Mouse (Mus musculus): Measurements from ENCODE around the gene Upp2. TPM values are rescaled to one million over a fixed set of nuclear protein-coding genes. Genes with fewer than 3 reads are reported as not detected.

The Upp2 gene
- total RNA-seq, 1 experiment from 2014 or later = 52.8 TPM

- peak; percentile 77 for DNase-seq
These were observed 113.7 kb downstream of the Upp2 start for GRCm38 (mm10) chr2:58680794-58681193.

- no peak for DNase-seq
These were observed 114.3 kb downstream of the Upp2 start for GRCm38 (mm10) chr2:58681394-58681793.

GRCm38 (mm10) chr2:58697501-58697900, 130.4 kb downstream of the Upp2 start:
- DNase-seq = peak; percentile 41

- peak; percentile 90 for DNase-seq
These were observed 132.8 kb downstream of the Upp2 start for GRCm38 (mm10) chr2:58699931-58700330.

- DNase-seq = no peak
These were observed 133.3 kb downstream of the Upp2 start for GRCm38 (mm10) chr2:58700354-58700753.

DNA sequence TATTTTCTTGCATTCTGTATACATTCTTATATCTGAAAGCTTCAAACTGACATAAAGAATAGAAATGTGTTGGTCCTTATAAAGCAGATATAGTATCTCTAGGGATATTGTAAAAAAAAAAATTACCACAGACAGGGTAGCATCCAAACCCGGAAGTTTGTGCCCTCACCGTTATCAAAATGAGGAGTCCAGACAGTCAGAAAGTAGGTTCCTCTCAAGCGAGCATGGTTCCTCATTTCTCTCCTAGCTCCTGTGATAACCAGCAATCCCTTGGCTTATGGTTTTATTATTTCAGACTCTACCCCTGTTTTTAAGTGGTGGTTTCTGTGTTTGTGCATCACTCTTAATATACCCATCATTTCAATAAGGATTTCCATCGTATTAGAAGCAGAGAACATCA, 134.5 kb downstream of the Upp2 start:
- no peak for DNase-seq

GRCm38 (mm10) chr2:58703226-58703625, 136.1 kb downstream of the Upp2 start:
- no peak for DNase-seq

DNA sequence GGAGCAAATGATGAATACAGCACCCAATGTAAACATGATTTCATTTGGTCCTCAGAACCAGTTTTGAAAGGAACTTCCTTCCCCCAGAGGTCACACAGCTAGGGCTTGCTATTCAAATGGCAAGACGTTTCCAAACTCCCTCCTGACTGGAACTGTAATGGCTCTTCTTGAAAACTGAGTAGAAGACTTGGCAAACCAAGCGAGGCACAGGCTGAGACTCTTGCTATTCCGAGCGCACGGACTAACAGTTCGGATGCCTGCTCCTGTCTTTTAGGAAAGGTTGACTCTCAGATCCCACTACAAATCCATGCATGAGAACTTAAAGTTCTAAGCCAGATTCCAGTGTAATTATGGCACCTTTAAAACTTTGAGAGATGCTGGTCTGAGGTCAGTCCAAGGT, 136.5 kb downstream of the Upp2 start:
- DNase-seq = no peak

GRCm38 (mm10) chr2:58704576-58704975, 137.5 kb downstream of the Upp2 start:
- no peak for DNase-seq

DNA sequence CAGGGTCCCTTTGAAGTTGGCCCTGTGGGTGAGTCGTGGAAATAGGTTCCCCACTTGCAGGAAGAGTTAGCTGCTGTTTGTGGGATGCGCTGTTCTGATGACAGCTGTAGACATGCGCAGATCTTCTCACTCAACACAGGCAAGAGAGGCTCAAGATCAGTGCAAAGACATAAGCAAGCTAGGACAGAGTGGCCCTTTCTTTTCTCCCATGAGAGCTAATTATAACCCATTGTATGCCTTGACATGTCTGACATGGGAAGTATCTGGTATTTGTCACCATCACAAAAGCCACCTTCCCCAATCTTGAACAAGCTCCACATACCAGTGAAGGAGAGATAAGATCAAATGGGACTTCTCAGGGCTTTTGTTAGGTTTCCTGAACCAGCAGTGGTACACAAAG, 140.6 kb downstream of the Upp2 start:
- DNase-seq = no peak

DNA sequence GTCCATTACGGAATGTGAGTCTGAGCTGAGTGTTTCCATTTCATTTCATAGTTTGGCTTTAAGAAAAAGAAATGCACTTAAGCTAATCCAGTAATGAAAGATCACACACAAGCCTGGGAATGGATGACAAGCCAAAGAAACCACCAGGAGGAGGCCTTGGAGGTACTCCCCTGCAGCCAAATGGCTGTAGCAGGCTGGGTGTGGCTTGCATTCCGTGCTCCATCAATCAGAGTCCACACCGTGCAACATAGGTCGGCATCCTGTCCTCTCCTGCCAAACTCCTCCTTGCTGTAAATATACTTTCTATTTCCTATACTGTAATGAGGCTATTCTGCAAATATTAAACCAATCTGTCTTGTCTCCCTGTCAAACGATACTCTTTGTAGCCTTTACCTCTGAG, 143.1 kb downstream of the Upp2 start:
- DNase-seq = no peak

- peak; percentile 38 for DNase-seq
These were observed 144.0 kb downstream of the Upp2 start for GRCm38 (mm10) chr2:58711049-58711448.

- DNase-seq = peak; percentile 26
These were observed 144.4 kb downstream of the Upp2 start for GRCm38 (mm10) chr2:58711491-58711890.

DNA sequence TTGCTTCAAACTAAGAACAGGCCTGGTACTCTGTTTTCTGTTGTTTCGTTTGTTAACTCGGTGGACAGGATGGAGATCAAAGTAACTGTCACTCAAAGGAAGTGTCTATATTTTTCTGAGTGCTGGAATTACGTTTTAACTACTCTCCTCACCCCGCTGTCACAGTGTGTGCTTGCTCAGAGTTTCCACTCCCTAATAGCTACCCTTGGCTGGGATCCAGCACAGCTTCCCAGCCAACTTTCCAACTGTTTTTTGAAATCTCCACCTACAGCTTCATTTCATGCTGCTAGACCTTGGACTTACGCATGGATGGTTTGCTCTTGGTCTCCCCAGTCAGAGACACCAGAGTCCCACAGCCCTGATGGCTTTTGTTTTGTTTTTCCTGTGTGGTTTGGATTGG, 144.8 kb downstream of the Upp2 start:
- DNase-seq = peak; percentile 66

DNA sequence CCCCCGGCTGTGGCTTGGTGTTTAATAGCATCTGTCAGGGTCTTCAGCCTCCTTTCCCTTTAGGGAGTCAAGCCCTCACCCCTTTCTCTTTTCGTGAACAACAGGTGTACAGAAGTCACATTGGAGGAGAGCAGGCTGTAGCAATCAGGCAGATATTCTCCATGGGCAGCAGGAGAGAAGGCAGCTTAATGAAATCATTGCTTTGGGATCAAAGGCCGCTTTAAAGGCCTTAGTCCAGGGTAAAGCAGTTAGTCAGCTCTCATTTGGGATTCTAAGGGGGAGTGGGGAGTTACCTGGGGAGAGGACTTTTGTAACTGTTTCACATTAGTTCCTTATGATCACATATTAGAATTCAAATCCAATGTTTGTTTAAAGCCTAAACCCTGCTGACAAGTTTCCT, 150.8 kb downstream of the Upp2 start:
- no peak for DNase-seq

DNA sequence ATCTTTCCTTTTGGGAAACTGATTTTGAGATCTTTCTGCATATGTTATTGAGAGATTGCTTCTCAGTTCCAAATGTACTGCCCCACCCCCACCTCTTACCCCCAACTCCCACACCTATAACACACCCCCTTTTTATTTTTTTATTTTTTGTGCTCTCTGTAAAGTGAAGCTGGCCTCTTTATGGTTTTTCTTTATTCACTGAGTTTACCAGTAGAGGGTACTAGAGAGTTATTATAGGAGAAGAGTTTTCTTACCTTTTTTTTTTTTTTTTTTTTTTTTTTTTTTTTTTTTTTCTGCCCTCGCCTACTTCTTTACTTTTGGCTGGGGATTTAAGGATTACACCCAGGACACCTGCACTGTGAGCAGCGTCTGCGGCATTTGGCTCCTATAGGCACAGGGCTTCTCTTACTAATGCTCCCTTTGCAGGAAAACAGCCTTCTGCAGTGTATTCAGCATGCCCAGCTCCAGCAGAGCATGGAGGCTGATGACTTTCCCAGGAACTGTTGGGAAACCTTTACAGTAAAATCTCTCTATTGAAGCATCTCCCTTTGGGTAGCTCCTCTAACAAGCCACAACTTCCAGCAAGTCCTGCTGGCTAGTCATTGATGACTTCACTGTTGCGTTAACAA, 170.2 kb downstream of the Upp2 start:
- DNase-seq = no peak

DNA sequence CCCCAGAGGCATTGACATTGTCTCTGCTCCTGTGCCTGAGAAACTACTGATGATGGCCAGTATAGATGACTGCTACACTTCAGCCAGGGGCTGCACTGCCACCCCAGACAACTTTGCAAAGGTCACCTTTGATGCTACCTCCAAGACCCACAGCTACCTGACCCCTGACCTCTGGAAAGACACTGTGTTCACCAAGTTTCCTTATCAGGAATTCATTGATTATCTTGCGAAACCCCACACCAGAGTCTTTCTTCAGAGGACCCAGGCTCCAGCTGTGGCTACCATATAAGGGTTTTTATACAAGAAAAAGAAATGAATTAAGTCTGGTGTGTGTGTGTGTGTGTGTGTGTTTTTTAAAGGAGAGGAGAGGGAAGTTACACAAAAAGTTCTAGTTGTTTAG, 174.1 kb downstream of the Upp2 start:
- DNase-seq = no peak

GRCm38 (mm10) chr2:58742026-58742425, 174.9 kb downstream of the Upp2 start:
- no peak for DNase-seq

GRCm38 (mm10) chr2:58743446-58743845, 176.3 kb downstream of the Upp2 start:
- no peak for DNase-seq

DNA sequence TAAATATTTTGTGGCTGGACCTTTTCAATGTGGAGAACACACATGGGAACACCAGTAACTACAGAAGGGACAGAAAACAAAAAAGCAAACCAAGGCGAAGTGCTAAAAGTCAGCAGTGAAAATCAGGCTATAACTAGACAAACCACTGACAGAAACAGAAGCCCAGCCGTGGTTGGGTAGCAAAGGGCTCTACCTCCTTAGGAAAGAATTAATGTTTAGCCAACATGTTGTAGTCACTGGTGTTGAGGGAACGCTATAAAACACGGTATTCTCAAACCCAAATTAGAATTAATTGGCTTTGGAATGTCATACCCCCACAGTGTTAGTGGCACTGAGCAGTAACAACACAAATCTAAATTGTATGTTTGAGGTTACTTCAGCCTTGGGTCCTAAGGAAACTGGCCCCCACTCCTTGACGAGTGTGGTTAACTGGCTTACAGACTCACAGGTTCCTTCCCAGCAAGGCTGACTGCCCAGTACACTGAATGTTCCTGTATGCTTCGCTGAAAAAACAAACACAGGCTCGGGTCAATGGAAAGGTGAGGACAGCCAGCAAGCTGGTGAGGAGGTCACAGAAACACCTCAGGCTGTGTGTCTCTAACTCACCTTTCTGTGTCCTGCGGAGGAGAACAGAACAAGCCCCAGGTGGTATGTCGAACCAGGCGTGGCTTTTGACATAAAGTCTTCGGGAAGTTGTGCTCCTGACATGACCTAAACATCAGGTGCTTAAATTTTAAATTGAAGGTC, 180.6 kb downstream of the Upp2 start:
- DNase-seq = no peak

- DNase-seq = no peak
These were observed 181.2 kb downstream of the Upp2 start for GRCm38 (mm10) chr2:58748296-58748695.

DNA sequence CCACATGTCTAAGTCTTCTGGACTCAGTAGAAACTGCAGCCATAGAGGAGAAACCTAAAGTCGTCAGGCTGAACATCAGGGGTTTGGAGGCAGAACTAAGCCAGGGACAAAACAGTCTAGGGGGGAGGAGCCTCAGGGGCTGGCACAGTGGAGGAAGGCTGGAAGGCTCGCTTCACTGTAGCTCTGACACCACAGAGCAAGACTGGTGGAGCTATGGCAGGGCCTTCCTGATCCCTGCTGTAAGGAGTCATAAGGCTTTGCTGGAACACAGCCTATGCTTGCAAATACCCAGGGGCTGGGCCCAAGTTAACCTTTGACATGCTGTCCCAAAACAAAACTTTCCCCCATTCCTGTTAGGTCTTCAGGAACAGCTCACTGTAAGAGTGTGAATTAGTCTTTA, 185.8 kb downstream of the Upp2 start:
- no peak for DNase-seq

GRCm38 (mm10) chr2:58754736-58755135, 187.6 kb downstream of the Upp2 start:
- DNase-seq = no peak

DNA sequence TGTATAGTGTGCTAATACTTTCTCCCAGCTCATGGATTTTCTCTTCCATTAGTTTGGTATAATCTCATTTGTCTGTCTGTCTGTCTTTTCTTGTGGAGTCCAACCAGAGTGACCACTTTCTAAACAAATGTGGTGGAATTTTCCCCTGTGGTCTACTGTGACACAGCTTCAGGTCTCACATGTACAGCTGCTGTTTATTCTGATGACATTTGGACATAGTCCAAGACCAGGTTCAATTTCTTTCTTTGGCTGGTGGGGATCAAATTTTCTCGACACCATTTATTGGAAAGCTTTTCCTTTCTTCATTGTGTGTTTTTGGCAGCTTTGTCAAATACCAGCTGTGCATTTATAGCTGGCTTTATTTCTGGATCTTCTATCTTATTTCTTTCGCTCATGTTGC, 191.0 kb downstream of the Upp2 start:
- no peak for DNase-seq

Measured in adrenal gland, postnatal 14 days (tissue).